ENCODE assay signal across 16 mouse cellular contexts in the genomic region with DNA sequence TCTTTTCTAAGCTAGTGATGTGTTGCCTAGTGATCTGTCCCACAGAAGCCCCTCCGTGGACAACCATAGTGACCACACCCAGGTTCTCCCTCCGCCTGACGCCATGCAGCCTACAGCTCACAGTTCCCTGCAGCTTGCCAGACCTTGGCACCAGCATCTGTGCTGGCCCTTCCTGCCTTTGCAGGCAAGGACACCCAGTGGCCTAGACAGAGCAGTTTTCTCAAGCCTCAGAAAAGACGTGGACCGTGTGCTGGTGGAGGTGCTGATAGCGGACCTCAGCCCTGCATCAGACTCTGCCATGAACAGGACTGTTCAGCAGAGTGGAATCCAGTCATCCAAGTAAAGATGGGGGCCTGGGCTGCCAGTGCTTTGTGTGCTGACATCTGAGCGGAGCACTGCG. TPM values are rescaled to one million over a fixed set of nuclear protein-coding genes. Genes with fewer than 3 reads are reported as not detected.
DNase-seq lines count a peak whose midpoint lies in the region; ATAC-seq and TF ChIP-seq lines count a peak whose summit lies in the region.
"Had no signal": no experiment of that assay in that cellular context is flagged by ENCODE, and none has a peak within 500 bp of the region (broad histone marks: within the 10 kb centered on the region; RNA-seq: fewer than 3 reads in every experiment).

No protein-coding gene starts in this region.

- H3K4me3 ChIP-seq in cerebellum, adult 2 months (replicated peaks; ENCODE audit: insufficient read depth, low read depth, low read length), result no peak overlapping the region
- H3K4me3 ChIP-seq in limb, embryonic 10.5 days, result no peak overlapping the region
- no peak overlapping the region for H3K4me3 ChIP-seq in liver, embryonic 11.5 days (ENCODE audit: low read depth, low read length)
- H3K4me3 ChIP-seq: liver, embryonic 12.5 days; megakaryocyte, embryonic 14.5 days had no signal

- ATAC-seq in cerebellum, adult (ENCODE audit: insufficient number of reproducible peaks, low FRiP score, low TSS enrichment), result no peak
- ATAC-seq in liver, embryonic 11.5 days (replicated peaks; ENCODE audit: low FRiP score), result no peak
- ATAC-seq: intestine, embryonic 16.5 days; liver, embryonic 12.5 days; lung, postnatal 0 days had no signal

- peaks cover 38% of the 10 kb centered on the region for H3K36me3 ChIP-seq in limb, embryonic 10.5 days
- H3K36me3 ChIP-seq in liver, embryonic 11.5 days (ENCODE audit: control insufficient read depth, insufficient read depth, low read length), result no peaks in the 10 kb centered on the region

- intact Hi-C loops in left cerebral cortex, postnatal 4 days (cut with DNase I), result no loop called here

- TF ChIP-seq CTCF in cerebellum, adult 2 months (IDR thresholded peaks at IDR 0.05; ENCODE audit: borderline replicate concordance, insufficient read depth, low read depth, low read length), result peak; percentile 25; the same call in 1 of the 2 replicates

- 44% methylated on average over 8 of the region's 8 CpGs for WGBS in cerebellum, adult 2 months
- WGBS in limb, embryonic 10.5 days, result 81% methylated on average over 8 of the region's 8 CpGs
- 71% methylated on average over 8 of the region's 8 CpGs for WGBS in liver, embryonic 11.5 days

- no peak overlapping the region for H3K9ac ChIP-seq in liver, embryonic 11.5 days (ENCODE audit: low read depth, low read length)
- H3K9ac ChIP-seq: liver, embryonic 12.5 days had no signal

- peaks cover 35% of the 10 kb centered on the region for H3K4me1 ChIP-seq in cerebellum, adult 2 months (ENCODE audit: control insufficient read depth, insufficient read depth, low read length)
- H3K4me1 ChIP-seq in limb, embryonic 10.5 days, result peaks cover 61% of the 10 kb centered on the region
- H3K4me1 ChIP-seq in liver, embryonic 11.5 days (replicated peaks; ENCODE audit: control insufficient read depth, insufficient read depth, low read length), result no peaks in the 10 kb centered on the region

- no peak overlapping the region for H3K4me2 ChIP-seq in liver, embryonic 11.5 days
- H3K4me2 ChIP-seq: liver, embryonic 12.5 days had no signal

- DNase-seq in cerebellum, adult 2 months, result peak in 1 of 2 experiments; percentile 54
- DNase-seq in left cerebral cortex, postnatal 4 days, result peak; percentile 60
- no peak for DNase-seq in left cerebral cortex, adult 8-10 months (ENCODE audit: low spot score in 2 of 2)
- peak; percentile 42 for DNase-seq in brain, adult 2 months (ENCODE audit: low read depth, low spot score)
- DNase-seq in limb, embryonic 10.5 days (ENCODE audit: low spot score), result no peak
- no peak for DNase-seq in frontal cortex, postnatal 25 days (ENCODE audit: low spot score in 2 of 2)
- DNase-seq in liver, embryonic 11.5 days (ENCODE audit: low spot score), result no peak
- DNase-seq: heart, postnatal 14 days; retina, postnatal 1 day had no signal

- H3K27ac ChIP-seq in cerebellum, adult 2 months (ENCODE audit: insufficient read depth, low read length), result no peak overlapping the region
- 0 out of 2 replicates have a peak overlapping the region, but pooled peaks have one; percentile 21 for H3K27ac ChIP-seq in limb, embryonic 10.5 days
- no peak overlapping the region for H3K27ac ChIP-seq in liver, embryonic 11.5 days (ENCODE audit: low read depth, low read length)
- H3K27ac ChIP-seq: liver, embryonic 12.5 days had no signal

- TF ChIP-seq POLR2A in cerebellum, adult 2 months (IDR thresholded peaks at IDR 0.05; ENCODE audit: borderline replicate concordance, insufficient read depth, low read length), result no peak

- no peaks in the 10 kb centered on the region for H3K27me3 ChIP-seq in cerebellum, adult 2 months (ENCODE audit: control insufficient read depth, insufficient read depth, low read length)
- 0 out of 2 replicates have a peak, but pooled peaks cover 3% of the 10 kb centered on the region for H3K27me3 ChIP-seq in limb, embryonic 10.5 days (ENCODE audit: low read depth, poor library complexity, severe bottlenecking)
- 0 out of 2 replicates have a peak, but pooled peaks cover 3% of the 10 kb centered on the region for H3K27me3 ChIP-seq in liver, embryonic 11.5 days (replicated peaks; ENCODE audit: control insufficient read depth, insufficient read depth, low read length)

- H3K9me3 ChIP-seq in limb, embryonic 10.5 days (replicated peaks), result no peaks in the 10 kb centered on the region
- no peaks in the 10 kb centered on the region for H3K9me3 ChIP-seq in liver, embryonic 11.5 days (ENCODE audit: control insufficient read depth, low read length)
- H3K9me3 ChIP-seq: liver, embryonic 12.5 days; megakaryocyte, embryonic 14.5 days had no signal

RNA-seq across cellular contexts. Expression of a gene that starts 35.1 kb away (rescaled TPM):
- 33.0 and 33.6 TPM in 2 replicates for polyA plus RNA-seq in cerebellum, adult 2 months (2012; rRNA removed)
- 10 to 100 TPM; 17.4 to 17.8 TPM for total RNA-seq in left cerebral cortex, postnatal 4 days (2021)
- total RNA-seq in left cerebral cortex, adult 8-10 months (2022), result 10 to 100 TPM; 22.7 to 28.2 (median 26.1) TPM
- 18.6 and 19.2 TPM in 2 replicates for polyA plus RNA-seq in limb, embryonic 10.5 days (2016; fragmentation: Nextera tagmentation; extraction: Ambion mirVana)
- polyA plus RNA-seq in liver, embryonic 11.5 days (2014; fragmentation: Nextera tagmentation; extraction: Ambion mirVana), result 16.6 and 18.8 TPM in 2 replicates

RNA-seq across cellular contexts. Expression of a gene that starts 37.4 kb away (rescaled TPM):
- polyA plus RNA-seq in cerebellum, adult 2 months (2012; rRNA removed), result 26.5 and 34.3 TPM in 2 replicates
- total RNA-seq in left cerebral cortex, postnatal 4 days (2021), result 1 to 10 TPM; 1.2 to 1.7 TPM
- 1 to 10 TPM in 3 of 4 experiments, under 1 TPM in 1; 0.62 to 1.2 (median 1.1) TPM for total RNA-seq in left cerebral cortex, adult 8-10 months (2022)
- polyA plus RNA-seq in limb, embryonic 10.5 days (2016; fragmentation: Nextera tagmentation; extraction: Ambion mirVana), result 1.8 and 6.3 TPM in 2 replicates
- 0.97 and 1.5 TPM in 2 replicates for polyA plus RNA-seq in liver, embryonic 11.5 days (2014; fragmentation: Nextera tagmentation; extraction: Ambion mirVana)
- total RNA-seq: heart, adult 18-20 months; heart, postnatal 14 days had no signal
- polyA plus RNA-seq: spleen, adult 2 months had no signal

Comparison
In these comparisons a context has a peak if more than half of its experiments do, and no peak if none do; other contexts are left out.
1. DNase-seq: peak in left cerebral cortex, postnatal 4 days (single experiment) and brain, adult 2 months (single experiment); none in left cerebral cortex, adult 8-10 months (0 of 2), limb, embryonic 10.5 days (single experiment), frontal cortex, postnatal 25 days (0 of 2) and liver, embryonic 11.5 days (single experiment).